Mouse (Mus musculus): Measurements from ENCODE around the gene Atp5s. TPM values are rescaled to one million over a fixed set of nuclear protein-coding genes. Genes with fewer than 3 reads are reported as not detected.

Gene Atp5s
- polyA plus RNA-seq, 1 experiment from 2014 or later, result 21.2 TPM

- no peak for DNase-seq (ENCODE audit: low spot score)
- Histone ChIP-seq H3K4me1 (no peaks in the 10 kb centered on the region), H3K36me3 (peaks cover 27% of the 10 kb centered on the region), H3K4me3 (no peak overlapping the region), H3K27ac (replicated peaks) (no peak overlapping the region), H3K27me3 (ENCODE audit: low read depth, poor library complexity, severe bottlenecking) (no peaks in the 10 kb centered on the region), H3K9me3 (replicated peaks) (no peaks in the 10 kb centered on the region)
- WGBS, result 89% methylated on average over 6 of the region's 6 CpGs
Measured at GRCm38 (mm10) chr12:69698352-69698751, 26.4 kb upstream of the Atp5s start.

- DNase-seq (ENCODE audit: low spot score), result no peak
- H3K9me3 ChIP-seq (replicated peaks), result no peaks in the 10 kb centered on the region
- no peaks in the 10 kb centered on the region for H3K4me1 ChIP-seq
- no peak overlapping the region for H3K27ac ChIP-seq (replicated peaks)
- peaks cover 16% of the 10 kb centered on the region for H3K36me3 ChIP-seq
- H3K4me3 ChIP-seq, result no peak overlapping the region
- no peaks in the 10 kb centered on the region for H3K27me3 ChIP-seq (ENCODE audit: low read depth, poor library complexity, severe bottlenecking)
- 93% methylated on average over 11 of the region's 11 CpGs for WGBS
Measured at GRCm38 (mm10) chr12:69704799-69705458, 19.8 kb upstream of the Atp5s start.

- peaks cover 52% of the 10 kb centered on the region for H3K36me3 ChIP-seq
- H3K27me3 ChIP-seq (ENCODE audit: low read depth, poor library complexity, severe bottlenecking), result no peaks in the 10 kb centered on the region
Measured at GRCm38 (mm10) chr12:69713628-69714027, 11.1 kb upstream of the Atp5s start.

GRCm38 (mm10) chr12:69722857-69723256, 1.9 kb upstream of the Atp5s start:
- peaks cover 41% of the 10 kb centered on the region for H3K36me3 ChIP-seq
- WGBS, result 94% methylated on average over 3 of the region's 3 CpGs

More at GRCm38 (mm10) chr12:69713628-69714027, 11.1 kb upstream of the Atp5s start:
- DNase-seq (ENCODE audit: low spot score), result no peak
- Histone ChIP-seq H3K9me3 (replicated peaks) (peaks cover 13% of the 10 kb centered on the region), H3K4me1 (no peaks in the 10 kb centered on the region), H3K4me3 (no peak overlapping the region), H3K27ac (replicated peaks) (no peak overlapping the region)

GRCm38 (mm10) chr12:69723376-69723775, 1.4 kb upstream of the Atp5s start:
- Histone ChIP-seq H3K27ac (replicated peaks) (no peak overlapping the region), H3K9me3 (replicated peaks) (peaks cover 25% of the 10 kb centered on the region), H3K4me1 (peaks cover 21% of the 10 kb centered on the region), H3K36me3 (peaks cover 37% of the 10 kb centered on the region), H3K27me3 (ENCODE audit: low read depth, poor library complexity, severe bottlenecking) (no peaks in the 10 kb centered on the region), H3K4me3 (peak overlapping the region; percentile 83)
- WGBS, result 71% methylated on average over 2 of the region's 2 CpGs
- no peak for DNase-seq (ENCODE audit: low spot score)

More at GRCm38 (mm10) chr12:69722857-69723256, 1.9 kb upstream of the Atp5s start:
- Histone ChIP-seq H3K4me1 (peaks cover 21% of the 10 kb centered on the region), H3K9me3 (replicated peaks) (peaks cover 29% of the 10 kb centered on the region), H3K27me3 (ENCODE audit: low read depth, poor library complexity, severe bottlenecking) (no peaks in the 10 kb centered on the region), H3K27ac (replicated peaks) (no peak overlapping the region), H3K4me3 (no peak overlapping the region)
- DNase-seq (ENCODE audit: low spot score), result no peak

GRCm38 (mm10) chr12:69724018-69724710, 586 bp upstream of the Atp5s start:
- H3K4me3 ChIP-seq, result peak overlapping the region; percentile 83
- peak overlapping the region; percentile 90 for H3K27ac ChIP-seq (replicated peaks)
- H3K27me3 ChIP-seq (ENCODE audit: low read depth, poor library complexity, severe bottlenecking), result no peaks in the 10 kb centered on the region
- 4% methylated on average over 24 of the region's 24 CpGs for WGBS
- H3K9me3 ChIP-seq (replicated peaks), result peaks cover 17% of the 10 kb centered on the region
- peaks cover 21% of the 10 kb centered on the region for H3K4me1 ChIP-seq
- DNase-seq (ENCODE audit: low spot score), result no peak
- H3K36me3 ChIP-seq, result peaks cover 29% of the 10 kb centered on the region

GRCm38 (mm10) chr12:69729246-69729645, 4.5 kb downstream of the Atp5s start:
- Histone ChIP-seq H3K36me3 (no peaks in the 10 kb centered on the region), H3K27me3 (ENCODE audit: low read depth, poor library complexity, severe bottlenecking) (no peaks in the 10 kb centered on the region), H3K4me1 (peaks cover 12% of the 10 kb centered on the region), H3K27ac (replicated peaks) (no peak overlapping the region), H3K9me3 (replicated peaks) (no peaks in the 10 kb centered on the region), H3K4me3 (no peak overlapping the region)
- no peak for DNase-seq (ENCODE audit: low spot score)
- 93% methylated on average over 1 of the region's 1 CpGs for WGBS

- DNase-seq (ENCODE audit: low spot score), result no peak
- Histone ChIP-seq H3K4me3 (no peak overlapping the region), H3K27me3 (ENCODE audit: low read depth, poor library complexity, severe bottlenecking) (no peaks in the 10 kb centered on the region), H3K36me3 (no peaks in the 10 kb centered on the region), H3K4me1 (peaks cover 3% of the 10 kb centered on the region), H3K27ac (replicated peaks) (no peak overlapping the region), H3K9me3 (replicated peaks) (no peaks in the 10 kb centered on the region)
- 89% methylated on average over 1 of the region's 1 CpGs for WGBS
Measured at GRCm38 (mm10) chr12:69730306-69730705, 5.6 kb downstream of the Atp5s start.

GRCm38 (mm10) chr12:69732221-69732620, 7.5 kb downstream of the Atp5s start:
- no peak for DNase-seq (ENCODE audit: low spot score)
- Histone ChIP-seq H3K4me1 (no peaks in the 10 kb centered on the region), H3K9me3 (replicated peaks) (no peaks in the 10 kb centered on the region), H3K27ac (replicated peaks) (no peak overlapping the region), H3K4me3 (no peak overlapping the region), H3K36me3 (no peaks in the 10 kb centered on the region), H3K27me3 (ENCODE audit: low read depth, poor library complexity, severe bottlenecking) (no peaks in the 10 kb centered on the region)
- WGBS, result 41% methylated on average over 5 of the region's 5 CpGs

- H3K27ac ChIP-seq (replicated peaks), result no peak overlapping the region
- no peak overlapping the region for H3K4me3 ChIP-seq
- no peaks in the 10 kb centered on the region for H3K27me3 ChIP-seq (ENCODE audit: low read depth, poor library complexity, severe bottlenecking)
- DNase-seq (ENCODE audit: low spot score), result no peak
- H3K36me3 ChIP-seq, result no peaks in the 10 kb centered on the region
- no peaks in the 10 kb centered on the region for H3K9me3 ChIP-seq (replicated peaks)
- H3K4me1 ChIP-seq, result no peaks in the 10 kb centered on the region
- 25% methylated on average over 2 of the region's 2 CpGs for WGBS
Measured at GRCm38 (mm10) chr12:69733518-69733917, 8.8 kb downstream of the Atp5s start.

GRCm38 (mm10) chr12:69733923-69734322, 9.2 kb downstream of the Atp5s start:
- Histone ChIP-seq H3K4me1 (no peaks in the 10 kb centered on the region), H3K27me3 (ENCODE audit: low read depth, poor library complexity, severe bottlenecking) (no peaks in the 10 kb centered on the region), H3K27ac (replicated peaks) (no peak overlapping the region), H3K9me3 (replicated peaks) (no peaks in the 10 kb centered on the region), H3K4me3 (no peak overlapping the region), H3K36me3 (no peaks in the 10 kb centered on the region)
- DNase-seq (ENCODE audit: low spot score), result no peak
- WGBS, result 90% methylated on average over 3 of the region's 3 CpGs

GRCm38 (mm10) chr12:69741965-69742364, 17.2 kb downstream of the Atp5s start:
- Histone ChIP-seq H3K36me3 (no peaks in the 10 kb centered on the region), H3K4me1 (no peaks in the 10 kb centered on the region), H3K27me3 (ENCODE audit: low read depth, poor library complexity, severe bottlenecking) (no peaks in the 10 kb centered on the region), H3K27ac (replicated peaks) (no peak overlapping the region), H3K9me3 (replicated peaks) (no peaks in the 10 kb centered on the region), H3K4me3 (no peak overlapping the region)
- DNase-seq (ENCODE audit: low spot score), result no peak
- 83% methylated on average over 5 of the region's 5 CpGs for WGBS

- Histone ChIP-seq H3K9me3 (replicated peaks) (no peaks in the 10 kb centered on the region), H3K27me3 (ENCODE audit: low read depth, poor library complexity, severe bottlenecking) (no peaks in the 10 kb centered on the region), H3K27ac (replicated peaks) (no peak overlapping the region), H3K36me3 (no peaks in the 10 kb centered on the region), H3K4me1 (no peaks in the 10 kb centered on the region), H3K4me3 (no peak overlapping the region)
- 90% methylated on average over 5 of the region's 5 CpGs for WGBS
- no peak for DNase-seq (ENCODE audit: low spot score)
Measured at GRCm38 (mm10) chr12:69744138-69744537, 19.4 kb downstream of the Atp5s start.
